Mouse (Mus musculus) MN1 (cell line): Measurements from ENCODE around the gene Tns2.
A peak's percentile ranks its signal among the peaks of the same experiment; 100 is the strongest.
"Not testable (repeated sequence)": the region's sequence is repeated elsewhere in the genome, so short reads cannot be mapped to it uniquely, and the experiment has no call there.

Source experiments
- DNase-seq: peaks from one replicate; pipeline ENCODE4 v3.0.0-alpha.2; 2016; ENCODE audit warnings: low spot score

Tns2 gene

DNA sequence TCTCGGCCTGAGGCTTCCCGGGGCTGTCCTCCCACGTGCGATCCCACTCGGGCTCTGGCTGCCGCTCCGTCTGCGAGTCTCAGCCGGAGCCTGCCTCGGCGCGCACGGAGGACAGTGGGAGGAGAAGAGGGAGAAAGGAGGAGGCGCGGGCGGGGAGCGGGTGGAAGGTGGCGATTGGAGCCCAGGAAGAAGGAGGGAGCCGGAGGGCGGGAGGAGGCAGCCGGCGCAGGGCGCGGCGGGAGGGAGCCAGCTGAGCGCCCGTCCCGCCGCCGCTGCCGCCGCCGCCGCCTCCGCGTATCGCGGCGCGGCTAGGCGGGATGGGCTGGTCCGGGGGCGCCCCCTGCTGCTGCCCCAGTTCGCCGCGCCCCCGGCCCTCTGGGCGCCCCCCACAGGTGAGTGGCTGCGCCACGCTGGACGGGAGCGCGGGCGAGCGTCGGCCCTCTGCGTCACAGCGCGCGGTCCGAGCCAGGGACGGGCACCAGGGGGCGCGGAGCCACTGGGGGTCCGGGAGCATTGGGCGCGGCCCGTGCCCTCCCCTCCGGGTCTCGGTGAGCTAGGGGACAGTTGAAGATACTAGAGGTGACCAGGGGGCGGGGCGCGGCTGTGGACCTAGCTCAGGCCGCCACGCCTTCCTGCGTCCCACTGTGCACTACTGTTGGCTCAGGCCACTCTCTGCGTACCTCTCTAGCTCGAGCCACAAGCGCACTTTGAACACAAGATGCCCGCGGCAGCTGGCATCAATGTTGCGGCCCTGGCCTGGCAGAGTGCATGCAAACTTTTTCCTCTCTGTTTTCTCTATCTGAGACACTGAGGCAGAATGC lies at the start of gene Tns2:
Gene Tns2, plus strand, starts transcription at position 253 of the 821 bp plus-strand sequence.
- peak; percentile 91 for DNase-seq

DNA sequence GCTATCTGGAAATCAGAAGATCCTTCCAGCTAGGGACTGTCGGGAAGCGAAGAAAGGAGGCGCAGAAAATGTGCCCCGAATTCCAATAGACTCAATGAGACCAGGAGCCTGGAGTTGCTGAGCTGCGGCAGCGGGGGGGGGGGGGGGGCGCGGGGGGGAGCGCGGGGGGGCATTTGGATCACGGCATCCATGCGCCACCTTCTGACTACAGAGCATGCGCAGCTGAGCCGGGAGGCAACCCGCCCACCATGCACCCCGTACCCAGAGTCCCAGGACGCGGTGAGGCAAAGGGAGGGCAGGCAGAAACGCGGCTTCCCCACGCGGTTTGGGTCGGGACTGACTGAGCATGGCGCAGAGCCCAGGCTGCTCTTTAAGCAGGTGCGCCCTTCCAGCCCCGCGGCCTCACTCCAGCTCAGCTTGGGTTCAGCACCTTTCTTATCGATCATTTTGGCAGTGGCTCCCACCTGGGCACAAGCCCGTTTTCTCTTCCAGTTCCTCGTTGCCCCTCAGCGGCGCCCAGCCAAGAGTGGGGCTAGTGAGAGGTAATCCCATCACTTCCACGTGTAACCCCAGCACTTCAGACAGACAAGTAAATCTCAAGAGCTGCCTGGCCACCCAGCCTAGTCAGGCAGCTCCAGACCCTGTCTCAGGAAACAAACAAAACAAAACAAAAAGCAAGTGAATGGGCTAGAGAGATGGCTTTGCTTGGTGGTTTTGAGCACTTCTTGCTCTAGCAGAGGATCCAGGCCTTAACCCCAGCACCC lies 48.1 kb upstream of the Tns2 start:
- DNase-seq: no peak

DNA sequence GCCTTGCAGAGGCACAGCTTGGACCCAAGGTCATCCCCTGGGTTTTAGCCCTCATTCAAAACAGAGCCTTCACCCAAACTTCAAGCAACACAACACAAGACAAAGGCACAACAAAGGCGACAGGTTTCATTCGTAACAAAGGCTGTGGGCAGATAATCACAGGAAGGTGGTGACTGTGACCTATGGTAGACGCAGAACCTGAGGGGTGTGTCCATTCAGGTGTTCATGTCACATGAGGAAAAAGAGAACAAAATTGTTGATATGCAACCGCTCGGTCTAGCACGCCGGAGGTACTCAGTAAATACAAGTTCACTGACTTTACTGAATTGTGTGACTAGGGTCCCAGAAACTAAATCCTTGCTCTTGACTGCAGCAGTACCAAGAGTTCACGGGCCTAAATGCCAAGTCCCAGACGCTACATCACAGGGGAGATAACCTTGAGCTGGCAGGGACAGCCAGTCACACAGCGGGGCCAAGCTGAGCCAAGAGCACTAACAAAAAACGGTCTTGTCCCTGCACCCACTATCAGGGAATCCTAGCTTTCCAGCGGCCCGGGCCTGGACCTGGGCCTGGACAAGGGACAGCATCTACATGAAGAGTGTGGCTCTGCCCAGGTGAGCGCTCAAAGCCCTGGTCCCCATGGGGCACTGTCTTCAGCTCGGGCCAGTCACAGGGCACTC lies 43.6 kb upstream of the Tns2 start:
- DNase-seq: no peak

DNA sequence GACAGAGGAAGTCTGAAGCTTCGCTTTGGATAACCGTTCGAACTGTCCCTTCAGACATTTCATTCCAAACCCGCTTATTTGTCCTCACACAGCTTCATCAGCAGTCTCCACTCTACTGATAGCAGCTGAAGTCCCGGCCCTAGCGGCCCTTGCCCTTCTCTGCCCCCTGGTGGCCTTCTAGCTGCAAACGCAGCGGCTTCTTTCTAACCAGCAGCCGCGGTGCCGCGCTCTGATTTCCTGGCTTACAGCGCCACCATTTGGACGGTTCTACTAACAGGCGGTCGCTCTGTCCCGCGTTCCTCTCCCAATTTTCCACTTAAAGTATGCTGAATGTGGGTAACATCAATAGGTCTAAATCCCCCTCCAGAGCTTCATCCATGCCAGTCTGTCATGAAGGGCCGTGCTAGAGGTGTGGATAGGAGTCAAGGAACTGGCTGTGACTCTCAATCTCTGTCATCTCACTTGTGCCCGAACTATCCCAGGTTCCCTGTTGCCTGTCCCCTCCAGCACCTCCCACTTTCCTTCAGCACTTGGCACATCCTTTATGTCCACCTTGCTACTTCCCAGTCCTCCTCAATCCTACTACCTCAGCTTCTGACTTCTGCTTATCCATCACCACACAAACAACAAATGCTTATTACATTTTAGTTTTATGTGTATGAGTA lies 34.4 kb upstream of the Tns2 start:
- peak; percentile 97 for DNase-seq

DNA sequence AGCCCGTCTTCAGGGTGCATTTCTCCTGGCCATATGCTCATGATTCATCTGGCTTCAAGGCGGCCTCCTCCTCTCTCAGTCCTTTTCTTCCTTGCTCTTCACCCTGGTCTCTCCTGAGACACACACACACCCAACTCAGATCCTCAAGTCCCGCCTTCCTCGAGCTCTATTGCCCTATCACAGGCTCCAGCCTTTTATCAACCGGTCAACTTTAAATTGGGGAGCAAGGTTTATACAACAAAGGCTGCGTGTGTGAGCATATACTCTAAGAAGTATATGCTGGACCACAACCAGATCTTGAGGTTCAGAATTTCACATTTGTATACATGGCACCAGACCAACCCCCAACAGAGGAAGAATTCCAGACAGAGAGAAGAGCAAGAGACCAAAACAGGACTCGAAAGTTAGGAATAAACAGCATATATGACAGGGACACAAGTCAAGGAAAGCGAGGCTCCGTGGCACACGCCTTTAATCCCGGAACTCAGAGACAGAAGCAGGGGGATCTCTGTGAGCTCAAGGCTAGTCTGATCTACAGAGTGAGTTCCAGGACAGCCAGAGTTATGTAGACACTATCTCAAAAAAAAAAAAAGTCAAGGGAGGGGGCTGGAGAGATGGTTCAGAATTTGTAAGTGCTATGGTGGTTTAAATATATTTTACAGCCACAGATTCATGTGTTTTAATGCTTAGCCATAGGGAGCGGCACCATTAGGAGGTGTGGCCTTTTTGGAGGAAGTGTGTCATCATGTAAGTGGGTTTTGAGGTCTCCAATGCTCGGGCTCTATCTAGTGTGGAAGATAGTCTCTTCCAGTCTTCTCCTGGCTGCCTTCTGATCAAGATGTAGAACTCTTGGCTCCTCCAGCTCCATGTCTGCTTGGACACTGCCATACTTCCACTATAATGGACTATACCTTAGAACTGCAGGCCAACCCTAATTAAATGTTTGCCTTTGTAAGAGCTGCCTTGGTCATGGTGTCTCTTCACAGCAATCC lies 29.4 kb upstream of the Tns2 start:
- DNase-seq: no peak

DNA sequence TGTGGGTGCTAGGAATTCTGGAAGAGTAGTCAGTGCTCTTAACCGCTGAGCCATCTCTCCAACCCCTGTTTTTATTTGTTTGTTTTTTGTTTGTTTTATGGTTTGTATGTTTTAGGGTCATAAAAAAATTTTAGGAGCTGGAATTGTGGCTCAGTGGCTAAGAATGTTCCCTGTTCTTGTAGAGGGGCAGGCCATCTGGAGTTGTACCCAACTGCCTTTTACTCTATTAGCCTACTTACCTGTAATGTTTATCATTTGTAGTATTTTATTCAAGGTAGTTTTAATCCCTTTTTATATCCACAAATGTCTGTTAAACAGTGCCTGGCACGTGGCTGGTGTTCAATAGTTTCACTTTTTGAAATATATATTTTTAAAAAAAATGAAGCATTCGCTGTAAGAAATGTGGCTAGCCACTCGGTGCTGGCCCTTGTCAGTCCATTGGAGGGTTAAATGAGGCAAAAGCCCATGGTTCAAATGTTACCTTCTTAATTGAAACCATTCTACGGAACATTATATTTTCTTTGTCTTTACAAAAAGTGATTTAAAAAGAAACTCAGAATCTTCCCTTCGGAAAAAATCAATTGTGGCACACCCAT lies 27.2 kb upstream of the Tns2 start:
- no peak for DNase-seq

DNA sequence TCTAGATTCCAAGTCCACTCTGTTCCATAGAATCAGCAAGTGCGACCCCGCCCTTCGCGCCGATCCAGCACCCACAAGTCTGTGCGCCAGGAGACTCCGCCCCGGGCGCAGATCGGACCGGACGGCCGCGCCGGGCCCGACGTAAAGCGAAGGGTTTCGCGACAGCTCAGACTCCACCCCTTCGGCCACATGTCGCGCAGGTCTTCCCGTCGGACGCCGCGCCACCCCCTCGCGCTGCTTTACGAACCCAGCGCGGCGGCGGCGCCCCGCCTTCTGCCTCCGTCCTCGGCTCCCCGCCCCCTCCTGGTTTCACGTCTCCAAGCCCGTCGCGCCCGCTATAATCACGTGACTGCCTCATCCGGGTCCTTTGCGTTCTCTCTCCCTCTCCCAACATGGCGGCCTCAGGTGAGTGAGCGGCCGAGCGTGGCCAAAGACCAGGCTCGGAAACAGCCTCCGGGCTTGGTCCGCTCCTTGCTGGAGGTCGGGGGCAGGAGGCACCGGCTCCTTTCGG lies 26.6 kb upstream of the Tns2 start, which contains the start of gene Eif4b:
Gene Eif4b, plus strand, starts transcription at position 215 of the 511 bp plus-strand sequence.
- DNase-seq: peak; percentile 100

DNA sequence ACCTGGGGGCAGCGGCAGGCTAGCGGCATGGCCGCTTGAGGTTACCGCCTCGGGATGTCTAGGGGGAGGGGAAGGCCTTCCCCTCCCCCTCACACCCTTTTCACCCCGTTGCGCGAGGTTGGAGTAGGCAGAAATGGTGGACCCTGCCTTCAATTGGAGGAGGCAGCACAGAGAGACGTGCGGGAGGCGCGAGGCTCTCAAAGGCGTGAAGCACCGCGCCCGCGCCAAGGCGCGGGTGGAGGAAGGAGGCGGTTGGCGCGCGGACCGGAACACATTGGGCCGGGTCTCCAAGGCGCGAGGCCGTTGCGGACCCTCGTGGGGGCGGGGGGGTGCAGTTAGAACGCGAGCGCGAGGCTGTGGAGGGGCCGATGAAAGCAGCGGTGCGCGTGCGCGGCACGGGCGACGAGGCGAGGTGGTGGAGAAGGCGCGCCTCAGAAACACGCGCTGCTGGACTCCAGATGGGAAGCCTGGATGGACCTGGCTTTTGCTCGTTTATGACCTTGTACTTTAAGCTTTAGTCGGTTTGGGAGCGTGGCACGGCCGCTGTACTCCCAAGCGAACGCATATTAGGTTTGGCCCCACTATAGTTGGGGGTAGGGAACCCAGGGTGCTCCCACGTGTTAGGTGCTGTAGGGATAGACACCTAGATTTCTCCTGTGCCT lies 26.0 kb upstream of the Tns2 start:
- DNase-seq: peak; percentile 82

DNA sequence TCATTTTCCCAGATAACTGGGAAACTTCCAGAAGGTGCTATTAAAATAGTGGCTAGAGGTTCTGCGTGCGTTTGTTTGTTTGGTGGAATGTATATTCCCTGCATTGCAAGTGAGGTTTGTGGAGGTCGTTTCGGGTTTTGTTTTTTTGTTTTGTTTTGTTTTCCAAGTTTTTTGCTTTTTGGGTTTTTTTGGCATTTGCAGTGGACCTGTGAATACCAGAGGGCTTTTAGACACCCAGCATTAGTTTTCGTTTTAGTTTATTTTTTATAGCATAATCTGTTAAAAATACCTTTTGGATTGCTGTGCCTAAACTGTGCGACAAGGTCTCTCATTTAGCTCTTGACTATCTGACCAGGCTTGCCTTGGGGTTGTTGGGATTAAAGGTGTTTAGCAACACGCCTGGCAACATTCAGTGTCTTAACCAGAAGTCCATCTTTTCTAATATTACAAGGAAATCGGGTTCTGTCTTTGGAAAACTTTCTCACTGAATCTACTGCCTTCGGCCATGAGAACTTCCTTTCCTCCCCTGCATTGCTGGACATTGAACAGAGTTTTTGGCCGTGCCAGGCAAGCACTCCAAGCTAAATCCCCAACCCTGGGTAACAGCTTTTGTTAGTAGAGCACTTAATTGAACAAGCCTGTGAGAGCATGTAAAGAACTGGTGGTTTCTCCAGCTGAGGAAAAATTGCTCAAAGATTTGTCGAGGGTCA lies 25.2 kb upstream of the Tns2 start:
- peak; percentile 24 for DNase-seq

DNA sequence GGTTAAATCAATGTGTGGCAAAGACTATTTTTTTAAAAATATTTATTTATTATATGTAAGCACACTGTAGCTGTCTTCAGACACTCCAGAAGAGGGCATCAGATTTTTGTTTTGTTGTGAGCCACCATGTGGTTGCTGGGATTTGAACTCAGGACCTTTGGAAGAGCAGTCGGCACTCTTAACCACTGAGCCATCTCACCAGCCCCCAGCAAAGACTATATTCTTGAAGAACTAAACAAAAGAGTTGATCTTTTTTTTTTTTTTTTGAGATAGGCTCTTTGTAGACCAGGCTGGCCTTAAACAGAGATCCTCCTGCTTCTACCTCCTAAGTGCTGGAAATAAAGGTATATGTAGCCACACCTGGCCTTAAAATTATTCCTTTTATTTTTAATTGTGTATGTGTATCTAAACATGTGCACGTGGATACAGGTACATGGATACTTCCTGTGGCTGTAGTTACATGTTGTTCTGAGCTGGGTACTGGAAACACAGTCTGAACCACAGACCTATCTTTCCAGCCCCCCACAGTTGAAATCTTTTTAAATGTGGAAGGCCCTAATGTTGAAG lies 23.0 kb upstream of the Tns2 start:
- no peak for DNase-seq

DNA sequence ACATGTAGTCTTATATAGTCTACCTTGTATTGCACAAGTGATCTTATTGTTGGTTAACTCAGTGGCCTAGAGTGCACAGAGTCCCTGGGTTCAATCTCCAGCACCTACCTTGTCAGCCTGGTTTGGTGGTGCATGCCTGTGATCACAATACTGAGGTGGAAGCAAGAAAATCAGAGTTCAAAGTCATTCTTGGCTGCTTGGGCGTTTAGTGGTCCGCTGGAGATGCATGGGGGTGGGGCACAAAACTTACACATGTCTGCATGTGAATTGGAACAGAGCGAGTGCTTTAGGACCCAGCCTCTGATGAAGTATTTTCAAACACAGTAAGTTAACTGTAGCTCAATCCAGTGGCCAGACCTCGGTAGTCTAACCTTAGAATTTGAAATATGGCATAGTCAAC lies 21.0 kb upstream of the Tns2 start:
- no peak for DNase-seq

DNA sequence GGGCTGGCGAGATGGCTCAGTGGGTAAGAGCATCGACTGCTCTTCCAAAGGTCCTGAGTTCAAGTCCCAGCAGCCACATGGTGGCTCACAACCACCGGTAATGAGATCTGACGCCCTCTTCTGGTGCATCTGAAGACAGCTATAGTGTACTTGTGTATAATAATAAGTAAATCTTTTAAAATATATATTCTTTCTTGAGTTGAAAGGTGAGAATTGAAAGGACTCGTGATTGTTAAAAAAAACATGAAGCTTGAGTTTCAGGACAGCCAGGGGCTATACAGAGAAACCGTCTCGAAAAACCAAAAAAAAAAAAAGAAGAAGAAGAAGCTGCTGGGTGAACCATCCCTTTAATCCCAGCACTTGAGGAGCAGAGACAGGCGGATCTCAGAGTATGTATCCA lies 20.3 kb upstream of the Tns2 start:
- not testable (repeated sequence) for DNase-seq

DNA sequence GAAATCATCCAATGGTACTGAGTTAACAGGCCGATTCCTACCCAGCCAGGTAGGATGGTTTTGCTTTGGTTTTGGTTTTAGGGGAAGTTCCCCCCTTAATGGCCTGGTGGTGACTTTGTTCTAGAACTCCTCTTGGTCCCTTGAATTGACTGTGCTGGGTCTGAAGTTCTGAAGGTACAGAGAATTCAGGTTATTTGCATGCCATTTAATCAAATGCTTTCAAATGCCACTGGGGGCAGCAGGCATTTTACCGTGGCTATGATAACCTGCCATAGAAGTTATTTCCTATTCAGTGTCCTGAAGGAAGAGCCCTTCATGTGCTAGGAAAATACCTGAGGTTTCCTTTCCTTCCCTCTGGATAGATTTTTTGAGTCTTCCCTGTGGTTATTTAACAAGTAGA lies 19.8 kb upstream of the Tns2 start:
- no peak for DNase-seq

DNA sequence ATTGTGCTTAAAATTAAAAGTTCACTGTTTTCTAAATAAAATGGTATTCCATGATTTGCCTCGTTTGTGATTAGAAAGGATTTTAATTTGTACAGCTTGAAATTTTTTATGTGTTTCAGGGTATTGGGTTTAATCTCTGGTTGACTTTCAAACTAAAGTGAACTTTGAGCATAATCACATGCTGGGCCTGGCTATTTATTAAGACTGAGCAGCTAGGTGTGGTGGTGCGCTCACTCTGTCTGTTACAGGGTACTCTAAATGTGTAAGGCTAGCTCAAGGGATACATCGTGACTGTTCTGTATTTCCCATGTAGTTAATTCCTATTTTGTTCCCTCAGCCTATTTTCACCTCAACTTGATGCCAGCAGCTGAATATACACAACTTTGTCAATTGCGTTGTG lies 18.1 kb upstream of the Tns2 start:
- DNase-seq: no peak

DNA sequence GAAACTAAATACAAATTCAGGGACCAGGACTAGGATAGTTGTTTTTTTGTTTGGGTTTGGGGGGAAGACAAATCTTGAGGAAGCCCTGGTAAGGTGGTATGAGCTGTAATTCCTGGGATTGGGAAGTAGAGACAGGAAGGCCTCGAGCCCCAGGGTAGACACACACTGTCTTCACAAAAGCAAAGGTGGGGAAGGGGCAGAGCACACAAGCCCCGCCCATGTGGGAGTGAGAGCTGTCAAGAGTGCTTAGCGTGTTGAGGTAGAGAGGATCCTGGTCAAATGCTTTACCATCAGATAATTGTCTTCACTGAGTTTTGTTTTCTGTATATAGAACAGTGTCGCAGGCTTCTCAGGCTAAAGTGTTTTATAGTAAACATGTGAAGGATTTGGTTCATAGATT lies 17.2 kb upstream of the Tns2 start:
- no peak for DNase-seq

DNA sequence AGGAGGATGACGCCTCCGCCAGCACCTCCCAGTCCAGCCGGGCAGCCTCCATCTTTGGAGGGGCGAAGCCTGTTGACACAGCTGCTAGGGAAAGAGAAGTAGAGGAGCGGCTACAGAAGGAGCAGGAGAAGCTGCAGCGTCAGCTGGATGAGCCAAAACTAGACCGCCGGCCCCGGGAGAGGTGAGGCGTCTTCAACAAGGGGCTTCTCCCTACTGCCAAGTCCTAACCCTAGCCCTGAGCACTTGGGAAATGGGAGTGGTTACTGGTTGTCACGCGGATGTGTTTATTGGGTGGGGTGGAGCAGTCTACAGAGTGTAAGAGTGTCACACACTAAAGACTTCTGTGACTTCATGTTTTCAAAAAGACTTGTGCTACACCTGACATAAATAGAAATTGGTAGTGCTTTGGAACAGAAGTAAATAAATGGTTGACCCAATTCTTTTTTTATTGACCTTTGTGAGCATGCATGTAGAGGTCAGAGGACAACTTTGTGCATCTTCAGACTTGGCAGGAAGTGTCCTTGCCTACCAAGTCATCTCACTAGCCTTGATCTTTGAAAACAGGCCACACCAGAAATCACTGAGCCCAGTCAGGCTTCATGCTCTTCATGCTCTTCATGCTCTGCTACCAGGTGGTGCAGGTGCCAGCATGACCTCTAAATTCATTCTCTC lies 10.2 kb upstream of the Tns2 start:
- no peak for DNase-seq

DNA sequence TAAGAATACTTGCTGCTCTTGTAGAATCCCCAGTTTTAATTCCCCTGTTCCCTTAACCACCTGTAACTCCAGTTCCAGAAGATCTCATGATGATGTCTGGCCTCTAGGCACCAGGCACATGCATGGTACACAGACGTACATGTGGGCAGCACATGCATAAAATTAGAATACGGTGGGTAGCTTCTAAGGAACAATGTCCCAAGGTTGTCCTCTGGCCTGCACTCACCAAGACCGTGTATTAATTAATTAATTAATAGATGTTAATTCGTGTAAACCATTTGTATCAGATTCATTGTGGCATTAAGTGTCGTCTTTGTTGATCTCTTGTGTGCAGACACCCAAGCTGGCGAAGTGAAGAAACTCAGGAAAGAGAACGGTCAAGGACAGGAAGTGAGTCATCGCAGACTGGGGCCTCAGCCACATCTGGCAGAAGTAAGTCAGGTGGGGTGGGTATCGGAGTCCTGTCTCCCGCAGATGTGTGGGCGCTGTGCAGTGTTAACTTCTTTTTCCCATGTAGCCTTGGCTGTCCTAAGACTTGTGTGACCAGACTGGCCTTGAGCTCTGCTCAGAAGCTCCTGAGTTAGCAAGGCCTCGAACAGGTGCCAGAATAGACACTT lies 9.0 kb upstream of the Tns2 start:
- peak; percentile 79 for DNase-seq

DNA sequence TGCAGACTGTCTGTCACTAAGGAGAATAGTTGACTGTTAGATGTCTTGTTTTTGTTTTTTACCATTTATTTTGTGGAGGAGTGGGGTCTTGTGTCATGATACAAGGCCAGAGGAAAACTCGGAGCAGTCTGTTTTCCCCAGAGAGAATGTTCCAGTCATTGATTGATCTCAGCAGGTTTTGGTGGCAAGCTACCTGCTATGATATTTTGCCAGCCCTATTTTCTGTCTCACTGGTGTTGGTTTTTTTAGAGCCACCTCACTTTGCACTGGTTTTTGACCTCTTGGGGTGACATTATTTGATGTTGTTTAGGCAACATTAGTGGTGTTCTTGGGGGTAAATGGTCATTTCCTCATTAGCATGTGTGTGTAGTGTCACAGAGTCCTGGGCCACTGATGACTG lies 8.5 kb upstream of the Tns2 start:
- no peak for DNase-seq
